Mouse (Mus musculus) hindbrain, embryonic 15.5 days (tissue): ENCODE results near the gene Spp1. TPM values are rescaled to one million over a fixed set of nuclear protein-coding genes. Genes with fewer than 3 reads are reported as not detected.

Source experiments
- ATAC-seq: fragments of 200-750 bp; cut with Nextera tagmentation; 2 replicates; pipeline ENCODE4 v1.8.0; 2017; ENCODE audit warnings: low read depth, moderate number of reproducible peaks, moderate TSS enrichment; ENCODE audit not compliant: low FRiP score
- H3K27ac ChIP-seq: fragments of 300-500 bp; sonication (generic); replicated peaks from 2 replicates; pipeline ENCODE4 v1.5.1; 2015; ENCODE audit warnings: mild to moderate bottlenecking, inconsistent platforms
- H3K27me3 ChIP-seq: fragments of 300-500 bp; sonication (generic); 2 replicates; pipeline ENCODE4 v1.6.1; 2015; ENCODE audit warnings: control low read depth, inconsistent platforms
- H3K36me3 ChIP-seq: fragments of 300-500 bp; sonication (generic); 2 replicates; pipeline ENCODE4 v1.6.1; 2015; ENCODE audit warnings: control low read depth, inconsistent platforms
- H3K4me1 ChIP-seq: fragments of 300-500 bp; sonication (generic); replicated peaks from 2 replicates; pipeline ENCODE4 v1.6.1; 2015; ENCODE audit warnings: control low read depth, inconsistent platforms
- H3K4me2 ChIP-seq: fragments of 300-500 bp; sonication (generic); 2 replicates; pipeline ENCODE4 v1.6.1; 2015; ENCODE audit warnings: moderate library complexity, mild to moderate bottlenecking, inconsistent platforms
- H3K4me3 ChIP-seq: fragments of 300-500 bp; sonication (generic); 2 replicates; pipeline ENCODE4 v1.5.1; 2015; ENCODE audit warnings: mild to moderate bottlenecking, inconsistent platforms
- H3K9ac ChIP-seq: fragments of 300-500 bp; sonication (generic); 2 replicates; pipeline ENCODE4 v1.6.1; 2015; ENCODE audit warnings: inconsistent platforms
- H3K9me3 ChIP-seq: fragments of 300-500 bp; sonication (generic); 2 replicates; pipeline ENCODE4 v1.6.1; 2016; ENCODE audit warnings: control low read depth, inconsistent platforms
- WGBS: fragments of 180-500 bp; shearing (Covaris S2); methylation state at CpG from one replicate; pipeline ENCODE4 v1.1.7; 2015; 5-methylcytosine and 5-hydroxymethylcytosine counted together
- polyA plus RNA-seq: library from polyadenylated mRNA; unstranded; fragments of >200 nt; fragmentation: Nextera tagmentation; extraction: Ambion mirVana; gene quantifications from 2 replicates; pipeline ENCODE4 v1.2.1, GENCODE M21; 2015

The Spp1 gene
- polyA plus RNA-seq = 7.7 and 31.8 TPM in 2 replicates

DNA sequence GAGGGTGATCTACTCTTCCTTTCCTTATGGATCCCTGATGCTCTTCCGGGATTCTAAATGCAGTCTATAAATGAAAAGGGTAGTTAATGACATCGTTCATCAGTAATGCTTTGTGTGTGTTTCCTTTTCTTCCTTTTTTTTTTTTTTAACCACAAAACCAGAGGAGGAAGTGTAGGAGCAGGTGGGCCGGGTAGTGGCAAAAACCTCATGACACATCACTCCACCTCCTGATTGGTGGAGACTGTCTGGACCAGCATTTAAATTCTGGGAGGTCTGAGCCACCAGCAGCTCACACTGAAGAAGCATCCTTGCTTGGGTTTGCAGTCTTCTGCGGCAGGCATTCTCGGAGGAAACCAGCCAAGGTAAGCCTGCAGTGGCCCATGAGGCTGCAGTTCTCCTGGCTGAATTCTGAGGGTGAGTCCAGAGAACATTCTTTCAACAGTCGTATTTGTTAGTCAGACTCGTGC is at the start of gene Spp1:
Gene Spp1 (plus strand): TSS at position 284 of the 467 bp plus-strand sequence.
- 75% methylated on average over 7 of the region's 7 CpGs for WGBS

DNA sequence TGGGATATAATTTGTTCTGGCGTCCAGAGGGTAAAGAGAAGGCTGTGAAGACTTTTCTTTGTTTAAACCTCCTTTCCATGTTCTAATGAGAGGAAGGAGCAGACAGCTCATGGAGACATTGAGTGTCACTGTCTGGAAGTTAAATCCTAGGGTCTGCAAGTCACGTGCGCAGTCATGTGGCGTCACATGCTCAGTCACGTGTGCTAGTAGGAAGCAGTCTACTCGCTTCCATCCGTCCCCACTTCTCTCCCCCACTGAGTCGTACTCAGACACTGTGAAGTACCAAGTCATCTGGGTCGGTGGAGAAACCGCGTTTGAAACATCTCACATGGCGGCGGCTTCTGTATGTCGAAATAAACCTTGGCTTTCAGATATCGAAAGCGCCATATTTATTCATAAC is 49.4 kb upstream of the Spp1 start:
- Histone ChIP-seq H3K27me3 (no peaks in the 10 kb centered on the region), H3K4me3 (no peak overlapping the region), H3K27ac (no peak overlapping the region), H3K4me2 (no peak overlapping the region), H3K36me3 (no peaks in the 10 kb centered on the region), H3K9ac (no peak overlapping the region), H3K4me1 (no peaks in the 10 kb centered on the region), H3K9me3 (no peaks in the 10 kb centered on the region)
- ATAC-seq = no peak
- 94% methylated on average over 16 of the region's 16 CpGs for WGBS

More for the DNA sequence above, at the start of gene Spp1:
- Histone ChIP-seq H3K4me3 (no peak within 1 kb of the TSS), H3K36me3 (no peaks in the 10 kb centered on the region), H3K4me1 (no peaks in the 10 kb centered on the region), H3K27me3 (no peaks in the 10 kb centered on the region), H3K9ac (no peak within 1 kb of the TSS), H3K9me3 (no peaks in the 10 kb centered on the region), H3K27ac (no peak within 1 kb of the TSS), H3K4me2 (no peak within 1 kb of the TSS)
- ATAC-seq = no peak

GRCm38 (mm10) chr5:104386908-104387307 is 48.0 kb upstream of the Spp1 start:
- Histone ChIP-seq H3K9ac (no peak overlapping the region), H3K4me1 (no peaks in the 10 kb centered on the region), H3K4me3 (no peak overlapping the region), H3K36me3 (no peaks in the 10 kb centered on the region), H3K27me3 (no peaks in the 10 kb centered on the region), H3K27ac (no peak overlapping the region), H3K9me3 (no peaks in the 10 kb centered on the region), H3K4me2 (no peak overlapping the region)
- ATAC-seq = no peak
- 81% methylated on average over 5 of the region's 5 CpGs for whole genome bisulfite sequencing

DNA sequence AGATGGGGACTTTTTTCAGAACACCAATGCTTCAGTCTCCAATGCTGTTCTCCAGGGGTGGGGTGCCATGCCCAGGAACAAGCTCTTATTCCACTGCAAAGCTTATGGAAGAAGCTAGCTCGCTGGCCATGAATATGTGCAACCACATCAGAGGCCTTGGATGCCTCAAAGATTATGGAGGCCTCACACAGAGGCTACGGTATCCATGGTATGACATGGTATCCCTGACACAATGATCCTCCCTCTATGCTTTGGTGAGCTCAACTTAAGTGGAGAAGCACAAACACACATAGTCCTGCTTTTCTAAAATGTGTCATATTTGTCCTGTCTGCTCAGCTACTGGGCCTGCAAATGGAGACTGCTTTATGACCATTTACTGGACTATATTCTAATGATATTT is 44.0 kb upstream of the Spp1 start:
- ATAC-seq = no peak
- WGBS = 88% methylated on average over 2 of the region's 2 CpGs
- no peak overlapping the region for H3K27ac ChIP-seq

DNA sequence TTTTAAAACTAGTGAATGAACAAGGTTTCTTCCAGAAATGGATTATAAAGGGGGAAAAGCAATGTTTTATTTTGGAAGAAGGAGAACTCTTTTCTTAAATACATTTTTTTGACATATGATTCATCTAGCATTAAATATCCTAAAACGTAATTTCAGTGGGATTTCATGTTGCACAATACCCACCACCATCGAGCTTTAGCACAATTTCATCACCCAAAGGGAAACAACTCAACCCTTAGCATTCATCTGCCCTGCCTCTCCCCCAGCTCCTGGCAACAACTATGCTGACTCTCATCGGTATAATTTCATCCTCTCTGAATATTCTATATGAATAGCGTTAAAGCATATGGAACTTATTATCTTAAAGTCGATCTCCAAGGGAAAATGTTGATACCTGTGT is 42.1 kb upstream of the Spp1 start:
- Histone ChIP-seq H3K4me3 (no peak overlapping the region), H3K36me3 (no peaks in the 10 kb centered on the region), H3K27me3 (no peaks in the 10 kb centered on the region), H3K9me3 (no peaks in the 10 kb centered on the region), H3K27ac (no peak overlapping the region), H3K4me1 (no peaks in the 10 kb centered on the region), H3K4me2 (no peak overlapping the region), H3K9ac (no peak overlapping the region)
- no peak for ATAC-seq
- 86% methylated on average over 5 of the region's 5 CpGs for WGBS

More for the DNA sequence above, 44.0 kb upstream of the Spp1 start:
- Histone ChIP-seq H3K27me3 (no peaks in the 10 kb centered on the region), H3K9ac (no peak overlapping the region), H3K4me3 (no peak overlapping the region), H3K4me1 (no peaks in the 10 kb centered on the region), H3K36me3 (no peaks in the 10 kb centered on the region), H3K9me3 (no peaks in the 10 kb centered on the region), H3K4me2 (no peak overlapping the region)

- Histone ChIP-seq H3K9me3 (no peaks in the 10 kb centered on the region), H3K4me3 (no peak overlapping the region), H3K9ac (no peak overlapping the region), H3K27me3 (no peaks in the 10 kb centered on the region), H3K27ac (no peak overlapping the region), H3K4me1 (no peaks in the 10 kb centered on the region; the same call in 1 of the 2 replicates), H3K36me3 (no peaks in the 10 kb centered on the region), H3K4me2 (no peak overlapping the region)
- 78% methylated on average over 6 of the region's 6 CpGs for WGBS
- ATAC-seq = no peak
These were observed 38.6 kb upstream of the Spp1 start for GRCm38 (mm10) chr5:104396286-104396685.

DNA sequence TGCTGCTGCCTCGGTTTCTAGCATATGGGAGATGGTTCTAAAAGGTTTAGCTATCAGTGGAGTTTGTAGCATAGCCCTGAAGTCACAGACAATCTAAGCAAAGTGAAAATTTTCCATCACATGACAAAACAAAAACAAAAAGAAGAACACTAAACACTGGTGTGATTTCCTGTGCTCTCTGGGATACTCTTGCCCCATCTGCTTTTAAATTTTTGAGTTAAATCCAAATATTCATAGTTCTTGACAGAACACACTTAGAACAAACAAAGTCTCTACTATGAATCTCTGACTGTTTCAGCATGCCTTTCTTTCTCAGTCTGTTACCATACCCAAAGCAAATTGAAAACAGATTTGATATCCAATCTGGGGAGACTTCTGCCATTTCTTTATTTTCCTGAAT is 36.9 kb upstream of the Spp1 start:
- Histone ChIP-seq H3K27ac (no peak overlapping the region), H3K4me1 (no peaks in the 10 kb centered on the region; the same call in 1 of the 2 replicates), H3K9ac (no peak overlapping the region), H3K36me3 (no peaks in the 10 kb centered on the region), H3K4me3 (no peak overlapping the region), H3K27me3 (no peaks in the 10 kb centered on the region), H3K4me2 (no peak overlapping the region), H3K9me3 (no peaks in the 10 kb centered on the region)
- WGBS = 55% methylated on average over 1 of the region's 1 CpGs
- no peak for ATAC-seq

GRCm38 (mm10) chr5:104399291-104399950 is 35.5 kb upstream of the Spp1 start:
- no peak overlapping the region for H3K27ac ChIP-seq
- H3K4me2 ChIP-seq = no peak overlapping the region
- 40% methylated on average over 9 of the region's 9 CpGs for WGBS
- H3K9ac ChIP-seq = no peak overlapping the region
- no peaks in the 10 kb centered on the region; the same call in 1 of the 2 replicates for H3K4me1 ChIP-seq
- no peaks in the 10 kb centered on the region for H3K9me3 ChIP-seq
- no peak for ATAC-seq
- H3K27me3 ChIP-seq = no peaks in the 10 kb centered on the region
- no peaks in the 10 kb centered on the region for H3K36me3 ChIP-seq
- no peak overlapping the region for H3K4me3 ChIP-seq

- H3K4me3 ChIP-seq = no peak overlapping the region
- H3K27me3 ChIP-seq = no peaks in the 10 kb centered on the region
- WGBS = 27% methylated on average over 1 of the region's 1 CpGs
- H3K9me3 ChIP-seq = no peaks in the 10 kb centered on the region
- H3K9ac ChIP-seq = no peak overlapping the region
- no peak overlapping the region for H3K27ac ChIP-seq
- no peak overlapping the region for H3K4me2 ChIP-seq
- no peaks in the 10 kb centered on the region; the same call in 1 of the 2 replicates for H3K4me1 ChIP-seq
- no peaks in the 10 kb centered on the region for H3K36me3 ChIP-seq
- no peak for ATAC-seq
These were observed 34.9 kb upstream of the Spp1 start for GRCm38 (mm10) chr5:104399970-104400369.

GRCm38 (mm10) chr5:104402651-104403050 is 32.3 kb upstream of the Spp1 start:
- WGBS = 64% methylated on average over 3 of the region's 3 CpGs
- Histone ChIP-seq H3K27ac (no peak overlapping the region), H3K9me3 (no peaks in the 10 kb centered on the region), H3K27me3 (no peaks in the 10 kb centered on the region), H3K4me3 (no peak overlapping the region), H3K36me3 (no peaks in the 10 kb centered on the region), H3K9ac (no peak overlapping the region), H3K4me2 (no peak overlapping the region), H3K4me1 (peaks cover 4% of the 10 kb centered on the region; the same call in 1 of the 2 replicates)
- ATAC-seq = no peak

GRCm38 (mm10) chr5:104403351-104403750 is 31.6 kb upstream of the Spp1 start:
- Histone ChIP-seq H3K36me3 (no peaks in the 10 kb centered on the region), H3K27ac (no peak overlapping the region), H3K27me3 (no peaks in the 10 kb centered on the region), H3K9ac (no peak overlapping the region), H3K4me3 (no peak overlapping the region), H3K4me2 (no peak overlapping the region), H3K9me3 (no peaks in the 10 kb centered on the region), H3K4me1 (peaks cover 4% of the 10 kb centered on the region; the same call in 1 of the 2 replicates)
- ATAC-seq = no peak
- WGBS = 83% methylated on average over 3 of the region's 3 CpGs

DNA sequence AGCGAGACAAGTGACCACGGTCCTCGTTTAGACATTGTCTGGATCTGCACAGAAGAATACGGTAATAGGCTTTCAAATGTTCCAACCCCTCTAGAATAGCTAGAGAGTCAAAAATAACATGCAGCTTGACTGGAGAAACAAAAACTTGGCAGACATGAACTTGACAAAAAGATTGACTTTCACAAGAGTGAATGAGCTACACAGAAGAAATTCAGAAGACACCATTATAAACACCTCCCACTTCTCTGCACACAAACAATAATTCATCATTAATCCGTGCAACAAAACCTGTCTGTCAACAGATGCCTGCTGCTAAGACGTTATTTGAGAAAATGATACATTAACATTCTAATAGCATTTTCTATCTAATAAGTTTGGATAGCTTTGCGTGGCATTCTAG is 30.4 kb upstream of the Spp1 start:
- no peak overlapping the region for H3K9ac ChIP-seq
- H3K27ac ChIP-seq = no peak overlapping the region
- no peaks in the 10 kb centered on the region for H3K9me3 ChIP-seq
- H3K27me3 ChIP-seq = no peaks in the 10 kb centered on the region
- 67% methylated on average over 7 of the region's 7 CpGs for WGBS
- ATAC-seq = no peak
- H3K4me2 ChIP-seq = no peak overlapping the region
- H3K4me1 ChIP-seq = peaks cover 4% of the 10 kb centered on the region; the same call in 1 of the 2 replicates
- no peaks in the 10 kb centered on the region for H3K36me3 ChIP-seq
- H3K4me3 ChIP-seq = no peak overlapping the region

DNA sequence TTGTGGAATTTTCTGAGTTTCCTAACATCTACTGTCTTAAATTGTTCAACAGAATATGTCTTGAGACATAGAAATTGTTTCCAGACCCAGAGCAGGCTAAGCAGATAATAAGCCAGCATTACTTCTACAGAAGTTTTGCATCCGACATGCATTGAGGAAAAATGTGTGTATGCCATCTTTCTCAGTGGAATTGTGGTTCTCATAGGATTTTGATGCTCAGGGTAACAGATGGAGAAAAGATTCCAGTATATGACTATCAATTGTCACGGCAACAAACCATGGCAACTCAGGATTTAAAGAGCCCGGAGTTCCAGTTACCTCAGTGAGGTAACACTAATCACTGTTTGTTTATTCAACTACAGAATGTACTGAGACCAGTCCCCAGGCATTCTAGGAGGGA is 29.9 kb upstream of the Spp1 start:
- Histone ChIP-seq H3K4me1 (0 out of 2 replicates have a peak, but pooled peaks cover 4% of the 10 kb centered on the region), H3K4me3 (no peak overlapping the region), H3K27me3 (no peaks in the 10 kb centered on the region), H3K4me2 (no peak overlapping the region), H3K36me3 (no peaks in the 10 kb centered on the region), H3K27ac (no peak overlapping the region), H3K9ac (no peak overlapping the region), H3K9me3 (no peaks in the 10 kb centered on the region)
- ATAC-seq = no peak
- WGBS = 70% methylated on average over 3 of the region's 3 CpGs
